Mouse (Mus musculus) urinary bladder, adult 18-20 months (tissue): Measurements from ENCODE around the gene Fbxo31.
"Not testable (repeated sequence)": the region's sequence is repeated elsewhere in the genome, so short reads cannot be mapped to it uniquely, and the experiment has no call there.

Experiments
- DNase-seq, 2 experiments: peaks; one replicate each; pipeline ENCODE4 v3.0.0; 2022; ENCODE audit warnings: low spot score in 2 of 2, mixed read lengths in 2 of 2

Fbxo31 gene

GRCm38 (mm10) chr8:121578676-121579451 lies at the start of gene Fbxo31:
TSS of gene Fbxo31 (minus strand) at chr8:121578806.
- DNase-seq = peak; percentile 78 to 82

- no peak for DNase-seq
Measured at GRCm38 (mm10) chr8:121623043-121623442, 44.4 kb upstream of the Fbxo31 start.

- DNase-seq = no peak
Measured at GRCm38 (mm10) chr8:121621879-121622278, 43.3 kb upstream of the Fbxo31 start.

GRCm38 (mm10) chr8:121620801-121621516 lies 42.4 kb upstream of the Fbxo31 start:
- DNase-seq = no peak

- peak in 1 of 2 experiments; percentile 16 for DNase-seq
Measured at GRCm38 (mm10) chr8:121619401-121619995, 40.9 kb upstream of the Fbxo31 start.

GRCm38 (mm10) chr8:121613419-121613818 lies 34.8 kb upstream of the Fbxo31 start:
- no peak for DNase-seq

- DNase-seq = no peak
Measured at GRCm38 (mm10) chr8:121609916-121610315, 31.3 kb upstream of the Fbxo31 start.

- no peak for DNase-seq
Measured at GRCm38 (mm10) chr8:121609251-121609650, 30.6 kb upstream of the Fbxo31 start.

GRCm38 (mm10) chr8:121607661-121608060 lies 29.1 kb upstream of the Fbxo31 start:
- no peak for DNase-seq

- DNase-seq = no peak
Measured at GRCm38 (mm10) chr8:121603801-121604200, 25.2 kb upstream of the Fbxo31 start.

GRCm38 (mm10) chr8:121602860-121603259 lies 24.3 kb upstream of the Fbxo31 start:
- peak in 1 of 2 experiments; percentile 52 for DNase-seq

GRCm38 (mm10) chr8:121602411-121602810 lies 23.8 kb upstream of the Fbxo31 start:
- DNase-seq = no peak

GRCm38 (mm10) chr8:121599842-121600241 lies 21.2 kb upstream of the Fbxo31 start:
- no peak for DNase-seq

GRCm38 (mm10) chr8:121598892-121599291 lies 20.3 kb upstream of the Fbxo31 start:
- DNase-seq = peak in 1 of 2 experiments; percentile 60

GRCm38 (mm10) chr8:121598190-121598589 lies 19.6 kb upstream of the Fbxo31 start:
- no peak for DNase-seq

GRCm38 (mm10) chr8:121597492-121597891 lies 18.9 kb upstream of the Fbxo31 start:
- not testable (repeated sequence) for DNase-seq

- DNase-seq = no peak
Measured at GRCm38 (mm10) chr8:121593983-121594382, 15.4 kb upstream of the Fbxo31 start.

GRCm38 (mm10) chr8:121593293-121593692 lies 14.7 kb upstream of the Fbxo31 start:
- DNase-seq = no peak

- no peak for DNase-seq
Measured at GRCm38 (mm10) chr8:121591178-121592066, 12.8 kb upstream of the Fbxo31 start.

- peak; percentile 93 to 97 for DNase-seq
Measured at GRCm38 (mm10) chr8:121590203-121591177, 11.9 kb upstream of the Fbxo31 start, which contains the start of gene Map1lc3b. TSS of gene Map1lc3b (plus strand) at chr8:121590361.
